Mouse (Mus musculus) forebrain, postnatal 0 days (tissue): ENCODE measurements around the gene Taok2. TPM values are rescaled to one million over a fixed set of nuclear protein-coding genes. Genes with fewer than 3 reads are reported as not detected.

Experiments used
- ATAC-seq: fragments of 200-750 bp; cut with Nextera tagmentation; 2 replicates; pipeline ENCODE4 v1.8.0; 2017; ENCODE audit warnings: mild to moderate bottlenecking, moderate library complexity
- DNase-seq: peaks from one replicate; pipeline ENCODE4 v3.0.0-alpha.2; 2015
- H3K27ac ChIP-seq: fragments of 300-500 bp; sonication (generic); 2 replicates; pipeline ENCODE4 v1.5.1; 2014; ENCODE audit warnings: low read depth, mild to moderate bottlenecking, antibody characterized with exemption, low read length, moderate library complexity, mixed read lengths
- H3K27me3 ChIP-seq: fragments of 300-500 bp; sonication (generic); 2 replicates; pipeline ENCODE4 v1.6.1; 2014; ENCODE audit warnings: mild to moderate bottlenecking, low read length, mixed read lengths; ENCODE audit not compliant: insufficient read depth
- H3K36me3 ChIP-seq: fragments of 300-500 bp; sonication (generic); 2 replicates; pipeline ENCODE4 v1.6.1; 2014; ENCODE audit warnings: mild to moderate bottlenecking, moderate library complexity; ENCODE audit not compliant: insufficient read depth
- H3K4me1 ChIP-seq: fragments of 300-500 bp; sonication (generic); 2 replicates; pipeline ENCODE4 v1.6.1; 2014; ENCODE audit warnings: antibody characterized with exemption; ENCODE audit not compliant: insufficient read depth
- H3K4me2 ChIP-seq: fragments of 300-500 bp; sonication (generic); 2 replicates; pipeline ENCODE4 v1.6.1; 2014; ENCODE audit warnings: low read depth, mild to moderate bottlenecking, moderate library complexity
- H3K4me3 ChIP-seq: fragments of 300-500 bp; sonication (generic); 2 replicates; pipeline ENCODE4 v1.5.1; 2014; ENCODE audit warnings: low read depth, low read length, mixed read lengths
- H3K9ac ChIP-seq: fragments of 300-500 bp; sonication (generic); 2 replicates; pipeline ENCODE4 v1.6.1; 2014; ENCODE audit warnings: mild to moderate bottlenecking
- H3K9me3 ChIP-seq: fragments of 300-500 bp; sonication (generic); 2 replicates; pipeline ENCODE4 v1.6.1; 2016; ENCODE audit warnings: low read length
- CTCF ChIP-seq: sonication (generic); IDR thresholded peaks from 2 replicates; pipeline ENCODE4 v1.5.1; 2016; ENCODE audit warnings: antibody characterized with exemption, control low read depth, low read depth
- WGBS: fragments of 180-500 bp; shearing (Covaris S2); extraction: QIAGEN DNeasy Blood & Tissue Kit; methylation state at CpG from one replicate; pipeline ENCODE4 v1.1.7; 2014; 5-methylcytosine and 5-hydroxymethylcytosine counted together
- polyA plus RNA-seq: library from polyadenylated mRNA; unstranded; fragments of >200 nt; fragmentation: Nextera tagmentation; extraction: Ambion mirVana; gene quantifications from 2 replicates; pipeline ENCODE4 v1.2.1, GENCODE M21; 2015
- total RNA-seq: library from RNA; depleted of rRNA; stranded (reverse); fragments of >200 nt; gene quantifications from 2 replicates; pipeline ENCODE4 v1.2.3, GENCODE M21; 2014

Taok2 gene
- total and polyA plus RNA-seq, 2 experiments from 2014 or later: 42.6 to 110 TPM

DNA sequence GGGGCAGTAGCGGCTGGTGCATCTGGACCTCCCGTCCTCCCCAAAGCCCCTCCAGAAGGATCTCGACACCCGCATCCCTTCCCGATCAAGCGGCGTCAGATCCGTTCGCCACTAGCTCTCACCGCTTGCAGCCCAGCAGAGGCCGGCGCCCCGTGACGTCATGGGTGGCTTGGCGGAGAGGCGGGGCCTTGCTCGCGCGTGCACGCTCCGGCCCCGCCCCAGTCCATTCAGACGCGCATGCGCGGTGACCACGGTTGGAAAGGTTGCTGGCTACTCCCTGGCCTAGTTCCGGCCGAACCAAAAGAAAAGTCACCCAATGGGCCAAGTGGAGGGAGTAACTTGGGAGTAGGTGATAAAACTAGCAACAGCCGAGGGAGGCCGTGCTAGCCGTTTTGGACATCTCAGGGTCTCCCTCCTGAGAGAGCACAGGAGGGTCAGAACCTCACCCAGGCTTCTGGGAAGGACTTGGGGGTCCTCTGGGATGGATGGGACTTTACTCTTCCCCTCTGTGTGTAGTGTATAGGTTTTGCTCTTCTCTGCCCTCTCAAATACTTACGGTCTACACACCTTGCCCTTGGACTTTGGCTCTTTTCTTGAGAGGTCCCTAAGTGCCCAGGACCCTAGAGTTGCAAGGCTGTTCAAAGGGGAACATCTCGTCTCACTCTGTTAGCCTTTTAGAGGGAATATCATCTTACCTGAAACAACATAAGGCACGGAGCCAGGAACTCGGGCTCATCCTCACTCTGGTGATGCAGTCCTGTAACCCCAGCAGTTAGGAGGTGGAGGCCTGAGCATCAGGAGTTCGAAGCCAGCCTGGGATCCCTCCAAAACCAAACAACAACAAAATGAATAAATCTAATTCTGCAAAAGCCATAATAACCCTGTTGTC lies 13.8 kb upstream of the Taok2 start:
- peak overlapping the region; percentile 83 for H3K4me2 ChIP-seq
- no peaks in the 10 kb centered on the region for H3K27me3 ChIP-seq
- no peak for TF ChIP-seq CTCF
- peak overlapping the region; percentile 88 for H3K27ac ChIP-seq
- WGBS: 13% methylated on average over 37 of the region's 37 CpGs
- H3K4me3 ChIP-seq: peak overlapping the region; percentile 71
- H3K9me3 ChIP-seq: no peaks in the 10 kb centered on the region
- H3K4me1 ChIP-seq: peaks cover 11% of the 10 kb centered on the region
- ATAC-seq (peak; percentile 96), DNase-seq (peak; percentile 96)
- peak overlapping the region; percentile 88 for H3K9ac ChIP-seq
- no peaks in the 10 kb centered on the region for H3K36me3 ChIP-seq

DNA sequence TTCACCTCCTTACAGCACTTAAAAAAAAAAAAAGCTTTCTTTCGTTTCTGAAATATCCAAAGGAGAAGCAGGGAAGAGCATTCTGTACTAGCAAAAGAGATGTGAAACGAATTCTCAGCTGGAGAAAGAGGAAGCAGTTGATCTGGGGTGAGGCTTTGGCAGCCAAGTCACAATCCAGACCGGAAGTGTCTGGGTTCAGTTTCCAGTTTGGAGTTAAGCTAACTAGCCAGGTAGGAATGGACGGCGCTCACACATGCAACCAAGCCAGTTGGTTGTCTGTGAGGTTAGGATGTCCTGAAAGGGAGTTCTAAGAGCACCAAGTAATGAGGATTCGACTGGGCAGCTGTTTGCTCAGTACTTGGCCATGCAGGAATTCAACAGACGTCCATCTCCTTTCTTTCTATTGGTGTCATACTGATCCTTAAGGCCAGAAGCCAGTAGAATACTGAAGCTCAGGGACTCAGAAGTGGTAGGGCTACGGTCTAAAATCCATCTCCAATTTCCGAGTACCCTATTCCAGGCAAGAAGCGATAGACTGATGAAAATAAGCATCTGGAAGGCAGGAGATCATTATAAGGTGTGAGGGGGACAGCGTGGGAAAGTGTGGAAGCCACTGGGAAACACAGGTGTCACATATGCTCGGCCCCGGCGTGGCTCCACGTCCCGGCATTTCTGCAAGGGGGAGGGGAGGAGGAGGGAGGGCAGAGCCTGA lies 13.0 kb upstream of the Taok2 start:
- peak overlapping the region; percentile 88 for H3K9ac ChIP-seq
- peak overlapping the region; percentile 71 for H3K4me3 ChIP-seq
- peak overlapping the region; percentile 88 for H3K27ac ChIP-seq
- no peaks in the 10 kb centered on the region for H3K27me3 ChIP-seq
- DNase-seq: no peak
- ATAC-seq: no peak; the same call in 1 of the 2 replicates
- H3K9me3 ChIP-seq: no peaks in the 10 kb centered on the region
- peaks cover 11% of the 10 kb centered on the region for H3K4me1 ChIP-seq
- no peaks in the 10 kb centered on the region for H3K36me3 ChIP-seq
- WGBS: 19% methylated on average over 16 of the region's 16 CpGs
- no peak for TF ChIP-seq CTCF
- peak overlapping the region; percentile 83 for H3K4me2 ChIP-seq

DNA sequence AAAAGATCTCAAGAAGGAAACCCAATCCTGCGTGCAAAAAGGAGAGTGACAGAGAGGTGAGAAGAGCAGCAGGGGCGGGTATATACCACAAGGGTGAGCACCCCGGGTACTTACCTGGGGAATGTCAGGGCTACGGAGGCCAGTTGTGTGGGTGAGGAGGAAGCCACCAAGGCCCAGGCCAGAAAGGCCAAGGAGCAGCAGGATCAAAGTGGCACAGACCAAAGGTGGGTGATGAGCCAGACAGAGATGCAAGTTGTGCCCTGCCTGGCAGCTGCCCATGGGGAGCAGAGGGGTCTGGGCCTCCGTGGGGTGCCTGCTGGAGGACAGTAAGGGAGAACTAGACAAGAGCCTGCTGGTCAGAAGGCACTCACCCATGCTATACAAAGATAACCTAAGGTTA lies 12.4 kb upstream of the Taok2 start:
- H3K9ac ChIP-seq: no peak overlapping the region
- ATAC-seq: no peak
- H3K36me3 ChIP-seq: no peaks in the 10 kb centered on the region
- 0 out of 2 replicates have a peak overlapping the region, but pooled peaks have one; percentile 83 for H3K4me2 ChIP-seq
- WGBS: 87% methylated on average over 5 of the region's 5 CpGs
- no peak for DNase-seq
- H3K4me1 ChIP-seq: peaks cover 11% of the 10 kb centered on the region
- H3K27me3 ChIP-seq: no peaks in the 10 kb centered on the region
- no peaks in the 10 kb centered on the region for H3K9me3 ChIP-seq
- H3K27ac ChIP-seq: no peak overlapping the region
- H3K4me3 ChIP-seq: no peak overlapping the region
- TF ChIP-seq CTCF: no peak

DNA sequence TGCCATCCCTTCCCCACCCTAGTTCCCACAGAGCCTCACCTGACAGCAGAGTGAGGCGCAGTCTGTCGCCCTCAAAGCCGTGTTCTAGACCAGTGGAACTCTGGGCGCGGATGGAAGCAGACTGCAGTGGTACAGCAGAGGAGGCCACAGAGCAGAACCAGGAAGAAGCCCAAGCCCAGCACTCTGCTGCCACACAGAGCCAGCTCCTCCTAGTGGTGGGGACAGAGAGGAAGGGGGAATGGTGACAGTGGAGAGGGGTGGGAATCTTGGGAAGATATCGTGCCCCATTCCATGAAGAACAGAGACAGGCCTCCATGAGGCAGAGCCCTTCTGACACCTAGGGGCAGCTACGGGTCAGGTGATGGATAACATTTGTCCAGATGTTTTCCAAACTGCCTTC lies 4.3 kb upstream of the Taok2 start:
- no peak for DNase-seq
- no peak overlapping the region for H3K27ac ChIP-seq
- H3K27me3 ChIP-seq: no peaks in the 10 kb centered on the region
- 0 out of 2 replicates have a peak, but pooled peaks cover 2% of the 10 kb centered on the region for H3K4me1 ChIP-seq
- no peak overlapping the region for H3K4me3 ChIP-seq
- H3K9ac ChIP-seq: no peak overlapping the region
- no peaks in the 10 kb centered on the region for H3K9me3 ChIP-seq
- ATAC-seq: no peak
- WGBS: 54% methylated on average over 7 of the region's 7 CpGs
- TF ChIP-seq CTCF: peak; percentile 45
- no peak overlapping the region for H3K4me2 ChIP-seq
- H3K36me3 ChIP-seq: 0 out of 2 replicates have a peak, but pooled peaks cover 8% of the 10 kb centered on the region

DNA sequence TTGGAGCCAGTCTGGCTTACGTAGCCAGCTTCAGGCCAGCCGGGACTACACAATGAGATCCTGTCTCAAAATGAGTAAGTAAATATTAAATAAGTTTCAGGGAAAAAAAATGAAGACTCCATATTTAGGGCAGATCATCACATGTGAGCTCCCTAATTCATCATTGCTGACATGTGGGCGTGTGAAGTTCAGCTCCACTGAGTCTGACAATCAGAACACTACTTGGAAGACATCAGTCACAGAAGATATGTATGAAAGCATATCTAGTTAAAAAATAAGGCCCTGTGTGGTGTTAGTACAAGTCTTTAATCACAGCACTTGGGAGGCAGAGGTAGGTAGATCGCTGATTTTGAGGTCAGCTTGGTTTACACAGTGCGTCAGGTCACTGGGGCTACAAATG lies 2.8 kb upstream of the Taok2 start:
- ATAC-seq (no peak), DNase-seq (no peak)
- H3K9ac ChIP-seq: no peak overlapping the region
- no peak overlapping the region for H3K4me2 ChIP-seq
- peaks cover 13% of the 10 kb centered on the region for H3K4me1 ChIP-seq
- no peak for TF ChIP-seq CTCF
- 93% methylated on average over 5 of the region's 5 CpGs for WGBS
- H3K36me3 ChIP-seq: 0 out of 2 replicates have a peak, but pooled peaks cover 8% of the 10 kb centered on the region
- H3K27me3 ChIP-seq: no peaks in the 10 kb centered on the region
- no peak overlapping the region for H3K27ac ChIP-seq
- no peak overlapping the region for H3K4me3 ChIP-seq
- no peaks in the 10 kb centered on the region for H3K9me3 ChIP-seq

DNA sequence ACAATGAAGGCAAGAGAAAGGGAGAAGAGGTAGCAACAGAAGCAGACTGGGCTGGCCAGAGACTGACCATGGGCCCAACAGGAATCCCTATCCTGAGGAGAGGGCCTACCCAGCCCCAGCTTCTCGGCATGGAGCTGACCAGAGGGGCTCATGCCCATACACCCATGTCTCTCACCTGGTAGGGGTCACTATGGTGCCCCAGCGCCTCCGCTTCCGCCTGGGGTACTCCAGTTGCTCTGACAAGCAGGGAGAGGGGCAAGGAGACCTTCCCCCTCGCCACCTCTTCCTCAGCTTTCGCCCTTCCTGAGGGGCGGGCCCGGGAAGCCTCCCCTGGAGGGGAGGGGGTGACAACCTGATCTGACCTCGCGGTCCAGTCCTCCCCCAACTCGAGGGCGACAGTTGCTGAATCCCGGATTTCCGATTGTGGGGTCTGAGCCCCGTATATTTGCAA lies 747 bp downstream of the Taok2 start:
- Histone ChIP-seq H3K4me2 (peak overlapping the region; percentile 98), H3K27ac (peak overlapping the region; percentile 97), H3K4me3 (peak overlapping the region; percentile 81), H3K4me1 (peaks cover 26% of the 10 kb centered on the region), H3K27me3 (no peaks in the 10 kb centered on the region), H3K9me3 (no peaks in the 10 kb centered on the region), H3K36me3 (peaks cover 19% of the 10 kb centered on the region), H3K9ac (peak overlapping the region; percentile 96)
- ATAC-seq (no peak), DNase-seq (no peak)
- 0% methylated on average over 14 of the region's 15 CpGs for WGBS
- no peak for TF ChIP-seq CTCF
